Mouse (Mus musculus) embryonic facial prominence, embryonic 14.5 days (tissue): ENCODE data around the gene Dcaf11. TPM values are rescaled to one million over a fixed set of nuclear protein-coding genes. Genes with fewer than 3 reads are reported as not detected.

Source experiments
- ATAC-seq: fragments of 200-750 bp; cut with Nextera tagmentation; 2 replicates; pipeline ENCODE4 v1.8.0; 2017; ENCODE audit warnings: low read depth, moderate number of reproducible peaks, moderate TSS enrichment
- DNase-seq: peaks from one replicate; pipeline ENCODE4 v3.0.0-alpha.2; 2015; ENCODE audit warnings: low spot score
- H3K27ac ChIP-seq: fragments of 300-500 bp; sonication (generic); replicated peaks from 2 replicates; pipeline ENCODE4 v1.5.1; 2014; ENCODE audit warnings: low read depth, mild to moderate bottlenecking, low read length, moderate library complexity
- H3K27me3 ChIP-seq: fragments of 300-500 bp; sonication (generic); replicated peaks from 2 replicates; pipeline ENCODE4 v1.6.1; 2014; ENCODE audit warnings: low read length; ENCODE audit not compliant: control insufficient read depth, insufficient read depth
- H3K36me3 ChIP-seq: fragments of 300-500 bp; sonication (generic); 2 replicates; pipeline ENCODE4 v1.6.1; 2014; ENCODE audit warnings: low read length, mixed read lengths; ENCODE audit not compliant: control insufficient read depth, insufficient read depth
- H3K4me1 ChIP-seq: fragments of 300-500 bp; sonication (generic); 2 replicates; pipeline ENCODE4 v1.6.1; 2014; ENCODE audit warnings: antibody characterized with exemption, low read length; ENCODE audit not compliant: control insufficient read depth, insufficient read depth
- H3K4me2 ChIP-seq: fragments of 300-500 bp; sonication (generic); 2 replicates; pipeline ENCODE4 v1.6.1; 2014; ENCODE audit warnings: low read depth, mild to moderate bottlenecking, low read length, moderate library complexity, mixed read lengths
- H3K4me3 ChIP-seq: fragments of 300-500 bp; sonication (generic); 2 replicates; pipeline ENCODE4 v1.5.1; 2014; ENCODE audit warnings: low read depth, mild to moderate bottlenecking, low read length
- H3K9ac ChIP-seq: fragments of 300-500 bp; sonication (generic); 2 replicates; pipeline ENCODE4 v1.6.1; 2014; ENCODE audit warnings: low read depth, mild to moderate bottlenecking, low read length, moderate library complexity, mixed read lengths
- H3K9me3 ChIP-seq: fragments of 300-500 bp; sonication (generic); 2 replicates; pipeline ENCODE4 v1.6.1; 2016; ENCODE audit warnings: low read length; ENCODE audit not compliant: control insufficient read depth
- WGBS: fragments of 180-500 bp; shearing (Covaris S2); extraction: QIAGEN DNeasy Blood & Tissue Kit; methylation state at CpG from one replicate; pipeline ENCODE4 v1.1.7; 2014; 5-methylcytosine and 5-hydroxymethylcytosine counted together
- polyA plus RNA-seq: library from polyadenylated mRNA; unstranded; fragments of >200 nt; fragmentation: Nextera tagmentation; extraction: Ambion mirVana; gene quantifications from 2 replicates; pipeline ENCODE4 v1.2.1, GENCODE M21; 2014

The Dcaf11 gene
- polyA plus RNA-seq, 1 experiment from 2014 or later: 55.1 TPM

DNA sequence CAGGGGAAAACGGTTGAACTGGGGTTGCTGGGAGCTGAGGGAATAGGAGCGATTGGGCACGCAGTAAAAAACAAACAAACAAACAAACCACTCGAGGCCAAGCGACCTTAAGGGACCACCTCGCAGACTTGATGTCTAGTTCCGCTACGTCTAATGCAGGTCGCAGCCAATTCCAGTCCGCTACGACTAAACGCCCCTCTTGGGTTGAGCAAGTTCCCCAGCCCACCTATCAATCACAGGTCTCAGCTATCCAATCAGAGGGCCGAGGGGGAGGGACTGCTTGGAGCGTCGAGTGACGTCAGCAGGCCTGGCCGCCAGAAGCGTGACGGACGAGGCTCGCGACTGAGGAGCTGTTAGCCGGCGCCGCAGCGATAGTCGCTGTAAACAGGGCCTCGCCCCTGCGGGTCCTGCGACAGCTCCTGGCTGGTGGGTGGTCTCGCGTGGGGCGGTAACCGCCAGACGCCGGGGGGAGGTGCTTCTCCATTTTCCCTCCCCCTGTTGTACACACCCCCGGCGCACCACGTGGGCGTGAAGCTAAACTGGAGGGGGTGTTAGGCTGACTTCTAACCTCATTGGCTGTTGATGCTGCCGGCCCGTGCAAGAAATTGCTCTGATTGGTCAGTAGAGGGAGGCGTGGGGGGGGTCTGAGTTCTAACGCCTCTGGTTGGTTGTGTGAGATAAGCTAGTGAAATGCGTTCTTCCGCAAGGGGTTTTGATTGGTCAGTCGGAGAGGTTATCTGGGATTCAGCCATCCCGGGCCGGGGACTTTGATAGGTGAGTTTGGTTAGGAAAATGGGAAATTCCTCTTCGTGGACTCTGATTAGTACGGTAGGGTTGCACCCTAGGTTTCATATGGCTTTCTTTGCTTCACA, 632 bp downstream of the Dcaf11 start, which contains the start of gene A730061H03Rik:
TSS of gene A730061H03Rik (minus strand) at position 205 of the 872 bp plus-strand sequence.
- peak within 1 kb of the TSS; percentile 65 for H3K4me2 ChIP-seq
- H3K27ac ChIP-seq: peak within 1 kb of the TSS; percentile 98
- no peaks in the 10 kb centered on the region for H3K27me3 ChIP-seq
- H3K4me3 ChIP-seq: peak within 1 kb of the TSS; percentile 70
- peaks cover 23% of the 10 kb centered on the region for H3K36me3 ChIP-seq
- H3K4me1 ChIP-seq: peaks cover 8% of the 10 kb centered on the region
- peak within 1 kb of the TSS; percentile 77 for H3K9ac ChIP-seq
- peak; percentile 100 for DNase-seq
- WGBS: 0% methylated on average over 34 of the region's 51 CpGs
- ATAC-seq: peak; percentile 95
- no peaks in the 10 kb centered on the region for H3K9me3 ChIP-seq

DNA sequence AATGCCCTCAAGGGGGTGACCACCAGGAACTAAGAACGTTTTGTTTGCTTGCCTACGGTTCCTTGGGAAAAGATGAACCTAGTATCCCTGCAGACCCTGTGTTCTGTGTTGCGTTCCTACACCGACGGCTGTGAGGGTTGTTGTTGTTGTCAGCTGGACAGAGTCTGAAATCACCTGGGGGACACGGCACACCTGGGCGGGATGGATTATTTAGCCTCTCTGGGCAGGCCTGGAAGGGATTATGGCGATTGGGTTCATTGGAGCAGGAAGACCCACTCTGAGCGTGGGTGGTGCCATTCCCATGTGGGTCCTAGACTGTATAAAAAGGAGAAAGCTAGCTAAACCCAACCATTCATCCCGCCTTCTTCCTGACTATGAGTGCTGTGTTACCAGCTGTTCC, 2.1 kb downstream of the Dcaf11 start:
- DNase-seq (no peak), ATAC-seq (no peak)
- Histone ChIP-seq H3K27me3 (no peaks in the 10 kb centered on the region), H3K4me3 (peak overlapping the region; percentile 70; the same call in 1 of the 2 replicates), H3K4me1 (peaks cover 8% of the 10 kb centered on the region), H3K4me2 (peak overlapping the region; percentile 65), H3K27ac (no peak overlapping the region), H3K9ac (no peak overlapping the region), H3K9me3 (no peaks in the 10 kb centered on the region), H3K36me3 (peaks cover 38% of the 10 kb centered on the region)
- 81% methylated on average over 10 of the region's 10 CpGs for WGBS

DNA sequence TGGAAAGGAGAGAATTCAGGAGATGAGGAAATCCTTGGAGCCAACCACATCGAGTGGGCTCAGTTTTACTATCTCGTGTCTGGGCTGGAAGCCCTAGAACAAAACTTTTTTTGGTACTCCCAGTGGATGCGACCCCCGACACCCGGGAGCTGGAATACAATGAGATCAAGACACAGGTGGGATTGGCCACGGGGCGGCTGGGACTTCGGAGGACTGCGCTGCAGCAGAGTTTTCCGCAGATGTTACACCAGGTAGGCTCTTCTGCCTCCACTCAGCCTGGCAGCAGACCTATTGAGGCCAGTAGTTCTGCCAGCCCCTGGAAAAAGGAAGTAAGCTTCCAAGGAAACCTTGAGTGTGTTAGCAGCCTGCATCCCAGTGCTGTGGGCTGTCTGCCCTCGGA, 3.4 kb downstream of the Dcaf11 start:
- Histone ChIP-seq H3K4me2 (no peak overlapping the region), H3K4me1 (peaks cover 8% of the 10 kb centered on the region), H3K9ac (no peak overlapping the region), H3K27ac (no peak overlapping the region), H3K27me3 (no peaks in the 10 kb centered on the region), H3K9me3 (no peaks in the 10 kb centered on the region), H3K36me3 (peaks cover 50% of the 10 kb centered on the region), H3K4me3 (no peak overlapping the region)
- 84% methylated on average over 11 of the region's 11 CpGs for WGBS
- DNase-seq (no peak), ATAC-seq (no peak)

DNA sequence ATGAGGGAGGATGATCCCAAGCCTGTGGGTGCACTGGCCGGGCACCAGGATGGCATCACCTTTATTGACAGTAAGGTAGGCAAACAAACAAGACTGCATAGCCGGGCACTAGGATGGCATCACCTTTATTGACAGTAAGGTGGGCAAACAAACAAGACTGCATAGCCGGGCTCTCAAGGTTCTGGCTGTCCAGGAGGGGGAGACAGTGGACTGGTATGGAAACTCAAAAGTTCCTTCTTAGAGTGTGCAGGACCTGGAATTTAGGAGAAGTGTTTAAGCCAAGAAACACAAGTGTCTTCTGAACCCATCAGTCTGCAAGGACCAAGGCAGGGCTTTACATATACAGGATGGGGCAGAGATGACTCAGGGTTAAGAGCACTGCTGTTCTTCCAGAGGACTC, 5.9 kb downstream of the Dcaf11 start:
- no peak overlapping the region for H3K4me2 ChIP-seq
- no peaks in the 10 kb centered on the region for H3K27me3 ChIP-seq
- H3K36me3 ChIP-seq: peaks cover 58% of the 10 kb centered on the region
- peaks cover 8% of the 10 kb centered on the region for H3K4me1 ChIP-seq
- 84% methylated on average over 3 of the region's 3 CpGs for WGBS
- no peaks in the 10 kb centered on the region for H3K9me3 ChIP-seq
- DNase-seq: no peak
- ATAC-seq: no peak
- no peak overlapping the region for H3K4me3 ChIP-seq
- H3K27ac ChIP-seq: no peak overlapping the region
- H3K9ac ChIP-seq: no peak overlapping the region

DNA sequence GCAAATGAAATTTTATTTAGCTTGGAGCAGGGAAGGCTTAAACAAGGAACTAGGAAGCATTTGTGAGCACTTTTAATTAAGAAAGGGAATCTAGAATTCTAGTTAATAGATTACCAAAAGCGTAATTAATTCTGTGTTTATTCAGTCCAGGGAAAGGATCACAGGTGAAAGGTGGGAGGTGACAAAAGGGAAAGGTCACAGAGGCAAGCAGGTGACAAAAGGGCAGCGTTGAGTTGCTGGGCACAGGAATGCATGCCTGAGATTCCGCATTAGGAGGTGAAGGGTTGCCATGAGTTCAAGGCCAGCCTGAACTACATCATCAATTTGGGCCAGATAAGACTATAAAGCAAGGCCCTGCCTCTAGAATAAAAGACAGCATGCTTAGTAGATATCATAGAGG, 7.7 kb downstream of the Dcaf11 start:
- H3K4me3 ChIP-seq: no peak overlapping the region
- no peak for DNase-seq
- H3K36me3 ChIP-seq: peaks cover 58% of the 10 kb centered on the region
- no peak overlapping the region for H3K9ac ChIP-seq
- no peaks in the 10 kb centered on the region for H3K27me3 ChIP-seq
- no peak overlapping the region for H3K4me2 ChIP-seq
- H3K9me3 ChIP-seq: no peaks in the 10 kb centered on the region
- no peak for ATAC-seq
- WGBS: 90% methylated on average over 3 of the region's 3 CpGs
- no peak overlapping the region for H3K27ac ChIP-seq
- H3K4me1 ChIP-seq: no peaks in the 10 kb centered on the region

DNA sequence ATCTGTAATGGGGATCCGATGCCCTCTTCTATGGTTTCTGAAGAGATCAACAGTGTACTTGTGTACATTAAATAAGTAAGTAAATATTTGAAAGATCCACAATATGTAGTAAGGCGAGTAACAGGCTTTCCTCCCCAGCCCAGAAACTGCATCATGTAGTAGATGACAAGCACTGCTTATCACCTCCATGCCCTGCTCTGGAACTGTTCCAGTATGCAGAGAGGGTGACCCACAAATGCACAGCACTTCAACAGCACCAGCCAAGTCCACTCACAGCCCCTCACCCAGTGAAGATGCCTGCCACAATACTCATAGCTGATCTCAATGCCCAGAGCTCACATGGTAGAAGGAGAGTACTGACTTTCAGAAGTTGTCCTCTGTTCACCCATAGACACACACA, 10.8 kb downstream of the Dcaf11 start:
- no peaks in the 10 kb centered on the region for H3K9me3 ChIP-seq
- ATAC-seq: no peak
- H3K4me1 ChIP-seq: no peaks in the 10 kb centered on the region
- no peak overlapping the region for H3K27ac ChIP-seq
- DNase-seq: no peak
- H3K27me3 ChIP-seq: no peaks in the 10 kb centered on the region
- no peak overlapping the region for H3K4me3 ChIP-seq
- no peak overlapping the region for H3K4me2 ChIP-seq
- H3K36me3 ChIP-seq: peaks cover 33% of the 10 kb centered on the region
- H3K9ac ChIP-seq: no peak overlapping the region
- 82% methylated on average over 2 of the region's 2 CpGs for WGBS

DNA sequence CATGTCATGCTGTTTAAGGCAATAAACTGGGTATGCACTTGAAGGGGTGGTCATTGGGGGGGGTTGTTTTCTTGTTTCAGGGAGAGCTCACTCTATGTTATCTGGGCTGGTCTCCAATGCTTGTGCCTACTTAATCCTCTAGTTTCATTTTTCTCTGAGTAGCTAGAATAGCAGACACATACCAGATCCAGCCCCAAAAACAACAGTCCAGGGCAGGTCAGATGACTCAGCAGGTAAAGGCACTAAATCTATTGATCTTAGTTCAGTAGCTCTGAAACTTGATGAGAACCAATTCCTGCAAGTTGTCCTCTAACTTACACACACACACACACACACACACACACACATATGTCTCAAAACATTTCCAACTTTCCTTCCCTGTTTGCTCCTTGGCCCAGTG, 12.0 kb downstream of the Dcaf11 start:
- Histone ChIP-seq H3K9ac (no peak overlapping the region), H3K27me3 (no peaks in the 10 kb centered on the region), H3K4me1 (no peaks in the 10 kb centered on the region), H3K27ac (no peak overlapping the region), H3K4me3 (no peak overlapping the region), H3K36me3 (peaks cover 22% of the 10 kb centered on the region; the same call in 1 of the 2 replicates), H3K9me3 (no peaks in the 10 kb centered on the region), H3K4me2 (no peak overlapping the region)
- ATAC-seq: no peak
- no peak for DNase-seq

DNA sequence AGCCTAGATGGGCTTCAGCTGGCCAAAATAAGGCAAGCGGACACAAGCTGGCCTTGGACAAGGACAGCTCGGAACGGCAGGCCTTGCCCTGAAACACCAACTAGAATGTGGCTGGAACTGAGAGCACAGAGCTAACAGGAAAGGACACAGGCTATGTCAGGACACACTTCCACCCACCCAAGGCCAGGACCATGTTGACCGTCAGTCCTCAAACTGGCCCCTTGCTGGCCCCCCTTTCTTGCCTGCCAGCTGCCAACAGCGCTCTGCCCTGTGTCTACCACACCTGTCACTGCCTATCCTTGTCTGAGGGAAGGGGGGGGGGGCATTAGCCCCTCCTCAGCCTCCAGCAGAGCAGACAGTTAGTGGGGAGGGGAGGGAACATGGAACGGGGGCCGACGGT, 15.5 kb downstream of the Dcaf11 start, which contains the start of gene Fitm1:
TSS of gene Fitm1 (plus strand) at position 316 of the 400 bp plus-strand sequence.
- 0 out of 2 replicates have a peak, but pooled peaks cover 3% of the 10 kb centered on the region for H3K4me1 ChIP-seq
- H3K27me3 ChIP-seq: no peaks in the 10 kb centered on the region
- WGBS: 67% methylated on average over 8 of the region's 8 CpGs
- DNase-seq (peak; percentile 51), ATAC-seq (peak; percentile 41; the same call in 1 of the 2 replicates)
- H3K4me3 ChIP-seq: peak within 1 kb of the TSS; percentile 20
- H3K27ac ChIP-seq: no peak within 1 kb of the TSS
- 0 out of 2 replicates have a peak within 1 kb of the TSS, but pooled peaks have one; percentile 35 for H3K9ac ChIP-seq
- no peaks in the 10 kb centered on the region for H3K9me3 ChIP-seq
- peaks cover 4% of the 10 kb centered on the region; the same call in 1 of the 2 replicates for H3K36me3 ChIP-seq
- no peak within 1 kb of the TSS for H3K4me2 ChIP-seq
